Comparison of ENCODE assay signal across 8 mouse cellular contexts in genomic region chr13:95889981-95890545, GRCm38 (mm10). TPM values are rescaled to one million over a fixed set of nuclear protein-coding genes. Genes with fewer than 3 reads are reported as not detected.
A peak's percentile ranks its signal among the peaks of the same experiment; 100 is the strongest.
DNase-seq lines count a peak whose midpoint lies in the region; ATAC-seq lines count a peak whose summit lies in the region.

No protein-coding gene starts in this region.

- peak overlapping the region; percentile 73 for H3K4me3 ChIP-seq in embryonic facial prominence, embryonic 12.5 days
- H3K4me3 ChIP-seq in intestine, embryonic 15.5 days (replicated peaks) = peak overlapping the region; percentile 80
- H3K4me3 ChIP-seq in midbrain, embryonic 13.5 days (replicated peaks) = peak overlapping the region; percentile 66

- H3K9ac ChIP-seq in embryonic facial prominence, embryonic 12.5 days = no peak overlapping the region; the same call in 1 of the 2 replicates
- H3K9ac ChIP-seq in intestine, embryonic 15.5 days = peak overlapping the region; percentile 30; the same call in 1 of the 2 replicates
- H3K9ac ChIP-seq in midbrain, embryonic 13.5 days (replicated peaks) = no peak overlapping the region

- no peaks in the 10 kb centered on the region for H3K9me3 ChIP-seq in embryonic facial prominence, embryonic 12.5 days
- H3K9me3 ChIP-seq in intestine, embryonic 15.5 days = no peaks in the 10 kb centered on the region
- H3K9me3 ChIP-seq in midbrain, embryonic 13.5 days = no peaks in the 10 kb centered on the region

- H3K36me3 ChIP-seq in embryonic facial prominence, embryonic 12.5 days = no peaks in the 10 kb centered on the region
- no peaks in the 10 kb centered on the region for H3K36me3 ChIP-seq in intestine, embryonic 15.5 days
- H3K36me3 ChIP-seq in midbrain, embryonic 13.5 days = no peaks in the 10 kb centered on the region

- peaks cover 13% of the 10 kb centered on the region for H3K4me1 ChIP-seq in embryonic facial prominence, embryonic 12.5 days
- H3K4me1 ChIP-seq in intestine, embryonic 15.5 days (replicated peaks) = peaks cover 12% of the 10 kb centered on the region; the same call in 1 of the 2 replicates
- H3K4me1 ChIP-seq in midbrain, embryonic 13.5 days (replicated peaks) = peaks cover 36% of the 10 kb centered on the region

- no peaks in the 10 kb centered on the region for H3K27me3 ChIP-seq in embryonic facial prominence, embryonic 12.5 days
- no peaks in the 10 kb centered on the region for H3K27me3 ChIP-seq in intestine, embryonic 15.5 days (replicated peaks)
- 0 out of 2 replicates have a peak, but pooled peaks cover 7% of the 10 kb centered on the region for H3K27me3 ChIP-seq in midbrain, embryonic 13.5 days

- WGBS in embryonic facial prominence, embryonic 12.5 days = 23% methylated on average over 8 of the region's 8 CpGs
- 25% methylated on average over 8 of the region's 8 CpGs for WGBS in intestine, embryonic 15.5 days
- WGBS in midbrain, embryonic 13.5 days = 15% methylated on average over 8 of the region's 8 CpGs

- 0 out of 2 replicates have a peak overlapping the region, but pooled peaks have one; percentile 50 for H3K27ac ChIP-seq in embryonic facial prominence, embryonic 12.5 days
- H3K27ac ChIP-seq in intestine, embryonic 15.5 days = peak overlapping the region; percentile 32
- no peak overlapping the region for H3K27ac ChIP-seq in midbrain, embryonic 13.5 days

- no peak for ATAC-seq in embryonic facial prominence, embryonic 12.5 days (ENCODE audit: insufficient number of reproducible peaks, insufficient read depth, low FRiP score, low TSS enrichment)
- no peak for ATAC-seq in intestine, embryonic 15.5 days
- no peak for ATAC-seq in midbrain, embryonic 13.5 days

- peak overlapping the region; percentile 97 for H3K4me2 ChIP-seq in embryonic facial prominence, embryonic 12.5 days (replicated peaks)
- H3K4me2 ChIP-seq in intestine, embryonic 15.5 days (replicated peaks) = peak overlapping the region; percentile 95
- peak overlapping the region; percentile 95 for H3K4me2 ChIP-seq in midbrain, embryonic 13.5 days (replicated peaks)

- DNase-seq in adrenal gland, adult (ENCODE audit: inconsistent age in 2 of 2, low spot score in 1 of 2) = peak; percentile 84 to 91
- DNase-seq in adrenal gland, postnatal 4 days (ENCODE audit: low spot score in 2 of 2) = no peak
- DNase-seq in CD4-positive helper T cell, adult 2 months (ENCODE audit: low read depth, low spot score) = peak; percentile 38
- DNase-seq in cerebellum, adult 11 months = no peak
- no peak for DNase-seq in layer of hippocampus, postnatal 25 days (ENCODE audit: extremely low spot score in 1 of 2, low spot score in 1 of 2)

RNA-seq across cellular contexts. Expression of gene Iqgap2, which starts 1.7 kb away (rescaled TPM):
- total RNA-seq in adrenal gland, postnatal 4 days (2021) = 10 to 100 TPM; 93.7 to 97.7 TPM
- polyA plus RNA-seq in embryonic facial prominence, embryonic 12.5 days (2016; fragmentation: Nextera tagmentation; extraction: Ambion mirVana) = 13.9 and 16.6 TPM in 2 replicates
- polyA plus RNA-seq in intestine, embryonic 15.5 days (2015; fragmentation: Nextera tagmentation; extraction: Ambion mirVana) = 27.3 and 28.6 TPM in 2 replicates
- 6.2 and 7.4 TPM in 2 replicates for polyA plus RNA-seq in midbrain, embryonic 13.5 days (2015; fragmentation: Nextera tagmentation; extraction: Ambion mirVana)
- 10 to 100 TPM; 82.0 to 83.5 TPM for total RNA-seq in layer of hippocampus, postnatal 25 days (2021)

Comparison
In these comparisons a context has a peak if more than half of its experiments do, and no peak if none do; other contexts are left out.
1. DNase-seq: peak in adrenal gland, adult (2 of 2) and CD4-positive helper T cell, adult 2 months (single experiment); none in adrenal gland, postnatal 4 days (0 of 2), cerebellum, adult 11 months (single experiment) and layer of hippocampus, postnatal 25 days (0 of 2).
2. Peak in every context shown above with its lines, with median percentiles within 50 percentile points of each other: H3K4me2 ChIP-seq and H3K4me3 ChIP-seq.